Mouse (Mus musculus): ENCODE results near the gene Xk.
A peak's percentile ranks its signal among the peaks of the same experiment; 100 is the strongest.
"Not testable (repeated sequence)": the region's sequence is repeated elsewhere in the genome, so short reads cannot be mapped to it uniquely, and the experiment has no call there.

Gene Xk

DNA sequence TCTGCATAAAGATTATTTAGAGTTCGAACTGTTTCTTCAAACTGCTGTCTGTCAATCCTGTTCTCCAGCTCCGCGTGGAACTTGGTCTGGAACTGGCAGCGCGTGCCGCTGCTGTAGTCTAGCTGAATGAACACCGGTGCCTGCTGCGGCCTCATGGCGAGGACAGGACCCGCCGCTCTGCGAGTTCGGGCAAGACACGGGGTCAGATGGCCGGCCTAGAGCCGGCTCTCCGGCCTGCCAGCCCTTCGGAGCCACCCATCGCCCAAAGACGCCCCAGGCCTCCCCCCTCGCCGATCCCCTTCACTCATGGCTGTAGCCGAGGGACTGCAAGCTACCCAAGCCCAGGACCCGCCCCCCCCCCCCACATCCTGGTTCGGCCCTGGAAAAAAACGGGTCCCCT lies 55.4 kb downstream of the Xk start:
- DNase-seq, result not testable (repeated sequence)

- DNase-seq, result not testable (repeated sequence)
These were observed 59.9 kb downstream of the Xk start for GRCm38 (mm10) chrX:9332366-9332962.

DNA sequence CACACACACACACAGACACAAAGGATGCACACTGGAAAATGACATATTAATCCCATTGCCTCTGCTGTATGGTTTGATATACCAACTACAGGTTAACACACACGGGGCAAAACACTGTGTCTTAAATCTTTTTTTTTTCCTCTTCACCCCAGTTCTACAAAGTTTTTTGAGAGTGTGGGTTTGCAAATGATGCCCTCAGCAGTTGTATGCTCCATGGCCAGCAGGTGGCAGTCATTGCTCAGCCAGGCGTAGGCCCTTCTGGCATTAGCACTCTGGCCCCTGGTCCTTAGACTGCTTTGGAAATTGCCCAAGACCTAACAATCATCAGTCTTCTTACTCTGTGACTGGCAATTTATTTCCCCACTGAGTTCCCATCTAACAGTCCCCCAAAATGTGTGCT lies 60.5 kb downstream of the Xk start:
- peak; percentile 27 to 71 for DNase-seq

DNA sequence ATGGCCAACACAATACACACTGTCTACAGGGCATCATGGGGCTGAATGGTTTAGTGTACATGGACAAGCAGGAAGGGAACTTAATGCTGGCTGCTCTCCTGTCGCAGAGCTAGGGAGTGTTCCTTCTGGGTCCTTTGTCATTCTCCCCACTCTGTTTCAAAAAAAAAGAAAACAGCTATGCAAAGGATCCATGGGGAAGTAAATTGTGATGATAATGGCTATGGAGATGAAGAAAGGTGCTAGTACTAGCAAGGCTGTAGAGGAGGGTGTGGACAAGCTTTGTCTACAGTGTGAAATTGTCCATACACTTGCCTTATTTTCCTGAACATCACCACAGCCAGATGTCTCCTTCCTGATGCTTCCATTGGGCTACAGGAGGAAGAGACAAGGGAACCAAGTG lies 62.4 kb downstream of the Xk start:
- DNase-seq, result not testable (repeated sequence)

GRCm38 (mm10) chrX:9350327-9350726 lies 77.8 kb downstream of the Xk start, which contains the start of gene H2al1k:
TSS of gene H2al1k (plus strand) at chrX:9350627.
- not testable (repeated sequence) for DNase-seq

Measured in kidney, postnatal 25 days (tissue).